Mouse (Mus musculus) kidney, embryonic 14.5 days (tissue): ENCODE results near the gene Arhgap33. TPM values are rescaled to one million over a fixed set of nuclear protein-coding genes. Genes with fewer than 3 reads are reported as not detected.
"Not testable (repeated sequence)": the region's sequence is repeated elsewhere in the genome, so short reads cannot be mapped to it uniquely, and the experiment has no call there.

Experiments used
- ATAC-seq: fragments of 200-750 bp; cut with Nextera tagmentation; 2 replicates; pipeline ENCODE4 v1.8.0; 2017; ENCODE audit warnings: moderate number of reproducible peaks, mild to moderate bottlenecking, moderate TSS enrichment, moderate library complexity; ENCODE audit not compliant: low FRiP score, low TSS enrichment
- H3K27ac ChIP-seq: fragments of 300-500 bp; sonication (generic); 2 replicates; pipeline ENCODE4 v1.5.1; 2014; ENCODE audit warnings: low read depth, mild to moderate bottlenecking, low read length, moderate library complexity, mixed read lengths
- H3K27me3 ChIP-seq: fragments of 300-500 bp; sonication (generic); 2 replicates; pipeline ENCODE4 v1.6.1; 2014; ENCODE audit warnings: mild to moderate bottlenecking, low read length; ENCODE audit not compliant: control insufficient read depth, insufficient read depth
- H3K36me3 ChIP-seq: fragments of 300-500 bp; sonication (generic); 2 replicates; pipeline ENCODE4 v1.6.1; 2014; ENCODE audit warnings: low read length, mixed read lengths; ENCODE audit not compliant: control insufficient read depth, insufficient read depth
- H3K4me1 ChIP-seq: fragments of 300-500 bp; sonication (generic); 2 replicates; pipeline ENCODE4 v1.6.1; 2014; ENCODE audit warnings: low read length, mixed read lengths; ENCODE audit not compliant: control insufficient read depth, insufficient read depth
- H3K4me2 ChIP-seq: fragments of 300-500 bp; sonication (generic); replicated peaks from 2 replicates; pipeline ENCODE4 v1.6.1; 2014; ENCODE audit warnings: low read depth, mild to moderate bottlenecking, low read length
- H3K4me3 ChIP-seq: fragments of 300-500 bp; sonication (generic); 2 replicates; pipeline ENCODE4 v1.5.1; 2014; ENCODE audit warnings: mild to moderate bottlenecking, low read length
- H3K9ac ChIP-seq: fragments of 300-500 bp; sonication (generic); 2 replicates; pipeline ENCODE4 v1.6.1; 2014; ENCODE audit warnings: low read depth, mild to moderate bottlenecking, low read length, moderate library complexity
- H3K9me3 ChIP-seq: fragments of 300-500 bp; sonication (generic); 2 replicates; pipeline ENCODE4 v1.6.1; 2016; ENCODE audit warnings: low read length; ENCODE audit not compliant: control insufficient read depth
- WGBS: fragments of 180-500 bp; shearing (Covaris S2); extraction: QIAGEN DNeasy Blood & Tissue Kit; methylation state at CpG from one replicate; pipeline ENCODE4 v1.1.7; 2014; 5-methylcytosine and 5-hydroxymethylcytosine counted together
- polyA plus RNA-seq: library from polyadenylated mRNA; unstranded; fragments of >200 nt; fragmentation: Nextera tagmentation; extraction: Ambion mirVana; gene quantifications from 2 replicates; pipeline ENCODE4 v1.2.1, GENCODE M21; 2014

The Arhgap33 gene
- polyA plus RNA-seq, 1 experiment from 2014 or later = 17.3 TPM

DNA sequence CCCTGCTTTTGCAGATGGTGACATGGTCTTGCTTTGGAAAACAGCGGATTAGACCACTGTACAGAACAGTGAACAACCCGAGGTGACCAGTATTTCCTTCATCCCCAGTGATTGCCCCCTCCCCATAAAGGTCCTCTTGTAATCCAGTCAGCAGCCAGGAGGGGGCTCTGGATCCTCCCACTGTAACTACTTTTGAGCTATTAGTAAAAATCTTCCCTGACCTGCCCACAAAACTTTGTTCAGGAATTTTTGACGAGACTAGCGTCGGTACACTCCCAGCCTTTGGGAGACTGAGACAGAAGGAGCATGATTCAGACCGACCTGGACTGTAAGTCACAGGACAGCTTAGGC, 43.9 kb downstream of the Arhgap33 start:
- Histone ChIP-seq H3K4me1 (peaks cover 6% of the 10 kb centered on the region; the same call in 1 of the 2 replicates), H3K9ac (no peak overlapping the region), H3K36me3 (no peaks in the 10 kb centered on the region), H3K4me2 (no peak overlapping the region), H3K27ac (no peak overlapping the region), H3K27me3 (no peaks in the 10 kb centered on the region), H3K9me3 (no peaks in the 10 kb centered on the region), H3K4me3 (no peak overlapping the region)
- 22% methylated on average over 6 of the region's 6 CpGs for WGBS
- ATAC-seq = no peak

DNA sequence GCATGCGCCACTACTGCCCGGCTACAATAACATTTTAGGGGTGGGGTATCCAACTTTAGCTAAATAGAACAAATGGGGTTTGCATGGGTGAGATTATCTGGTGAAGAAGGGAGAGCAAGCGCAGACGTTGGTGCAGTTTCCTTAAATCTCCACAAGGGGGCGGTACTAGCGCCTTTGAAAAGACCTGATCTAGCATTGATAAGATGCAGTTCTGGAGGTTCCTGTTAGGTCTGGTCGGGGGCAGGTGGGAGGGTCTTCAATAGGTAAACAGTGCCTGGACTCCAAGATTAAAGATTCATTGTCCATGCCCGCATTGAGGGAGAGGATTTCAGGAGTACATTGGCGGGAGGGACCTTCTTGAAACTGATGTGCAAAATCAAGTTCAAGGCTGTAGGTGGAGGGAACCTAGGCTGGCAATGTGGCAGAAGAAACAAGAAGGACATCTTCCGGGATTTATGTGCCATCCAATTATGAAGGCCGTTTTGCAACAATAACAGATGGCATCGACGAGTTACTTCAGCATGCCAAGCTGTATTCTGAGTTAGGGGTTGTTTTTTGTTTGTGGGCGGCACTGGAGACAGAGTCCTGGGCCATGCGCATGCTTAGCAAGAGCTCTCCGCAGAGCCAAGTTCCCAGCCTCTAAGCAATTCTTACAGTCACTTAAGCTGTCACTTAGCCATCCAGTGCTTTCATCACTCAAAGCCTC, 44.5 kb downstream of the Arhgap33 start:
- no peaks in the 10 kb centered on the region for H3K27me3 ChIP-seq
- no peak overlapping the region for H3K27ac ChIP-seq
- no peaks in the 10 kb centered on the region for H3K9me3 ChIP-seq
- ATAC-seq = no peak
- H3K36me3 ChIP-seq = no peaks in the 10 kb centered on the region
- H3K4me2 ChIP-seq = no peak overlapping the region
- 35% methylated on average over 16 of the region's 16 CpGs for WGBS
- no peak overlapping the region for H3K9ac ChIP-seq
- H3K4me1 ChIP-seq = peaks cover 6% of the 10 kb centered on the region; the same call in 1 of the 2 replicates
- no peak overlapping the region for H3K4me3 ChIP-seq

DNA sequence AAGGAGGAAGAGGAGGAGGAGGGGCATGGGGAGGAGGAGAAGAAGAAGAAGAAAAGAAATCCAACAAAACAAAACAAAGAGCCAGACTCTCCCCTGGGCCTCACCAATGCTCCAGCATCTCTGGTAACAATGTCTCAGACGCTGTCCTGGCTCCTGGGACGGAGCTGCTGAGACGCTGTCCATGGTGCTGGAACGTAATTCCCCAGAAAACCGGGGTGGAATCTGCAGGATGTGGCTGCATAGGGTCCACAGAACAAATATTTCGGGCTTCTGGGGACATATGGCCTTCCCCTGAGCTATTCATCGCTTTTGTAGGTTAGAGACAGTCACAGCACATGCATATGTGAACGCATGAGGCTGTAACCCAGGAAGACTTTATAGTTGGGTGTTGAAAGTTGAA, 50.6 kb downstream of the Arhgap33 start:
- Histone ChIP-seq H3K36me3 (no peaks in the 10 kb centered on the region), H3K4me3 (no peak overlapping the region), H3K27ac (no peak overlapping the region), H3K9me3 (no peaks in the 10 kb centered on the region), H3K4me2 (no peak overlapping the region), H3K4me1 (no peaks in the 10 kb centered on the region), H3K9ac (no peak overlapping the region), H3K27me3 (0 out of 2 replicates have a peak, but pooled peaks cover 11% of the 10 kb centered on the region)
- 17% methylated on average over 8 of the region's 8 CpGs for WGBS
- ATAC-seq = no peak

DNA sequence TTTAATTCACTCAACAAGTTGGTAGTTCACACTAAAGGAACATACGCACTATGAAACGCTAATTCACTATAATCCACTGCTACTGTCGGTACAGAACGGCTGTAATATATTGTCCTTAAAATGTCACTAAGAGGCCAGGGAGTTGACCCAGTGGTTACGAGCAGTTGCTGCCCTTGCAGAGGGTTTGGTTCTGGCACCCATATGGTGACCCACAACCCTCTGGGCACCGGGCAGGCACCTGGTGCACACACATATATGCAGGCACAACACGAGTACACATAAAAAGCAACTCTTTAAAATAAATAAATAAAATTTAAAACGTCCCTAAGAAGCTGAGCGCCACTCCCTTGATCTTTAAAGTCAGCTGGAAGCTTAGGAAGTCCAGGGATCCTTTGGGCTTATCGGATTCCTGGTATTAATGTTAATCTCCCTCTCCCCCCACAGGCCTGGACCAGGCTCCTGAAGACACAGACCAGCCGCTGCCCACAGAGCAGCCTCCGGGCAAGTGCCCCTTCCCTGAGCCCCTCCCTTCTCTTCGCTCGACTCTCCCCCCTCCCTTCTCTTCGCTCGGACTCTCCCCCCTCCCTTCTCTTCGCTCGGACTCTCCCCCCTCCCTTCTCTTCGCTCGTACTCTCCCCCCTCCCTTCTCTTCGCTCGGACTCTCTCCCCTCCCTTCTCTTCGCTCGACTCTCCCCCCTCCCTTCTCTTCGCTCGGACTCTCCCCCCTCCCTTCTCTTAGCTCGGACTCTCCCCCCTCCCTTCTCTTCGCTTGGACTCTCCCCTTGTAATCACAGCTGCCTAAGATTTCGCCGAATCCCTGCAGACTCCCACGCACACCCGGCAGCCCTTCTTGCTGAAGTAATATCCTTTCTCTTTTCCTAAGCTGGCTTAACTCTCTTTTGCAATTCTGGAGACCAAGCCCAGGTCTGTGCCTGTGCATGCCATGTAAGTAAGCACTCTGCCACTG, 57.2 kb downstream of the Arhgap33 start:
- Histone ChIP-seq H3K9ac (peak overlapping the region; percentile 23; the same call in 1 of the 2 replicates), H3K4me2 (peak overlapping the region; percentile 48), H3K4me3 (peak overlapping the region; percentile 25), H3K4me1 (peaks cover 3% of the 10 kb centered on the region; the same call in 1 of the 2 replicates), H3K9me3 (no peaks in the 10 kb centered on the region), H3K27me3 (0 out of 2 replicates have a peak, but pooled peaks cover 7% of the 10 kb centered on the region), H3K36me3 (no peaks in the 10 kb centered on the region), H3K27ac (peak overlapping the region; percentile 2; the same call in 1 of the 2 replicates)
- peak; percentile 79; the same call in 1 of the 2 replicates for ATAC-seq
- 3% methylated on average over 32 of the region's 32 CpGs for WGBS

DNA sequence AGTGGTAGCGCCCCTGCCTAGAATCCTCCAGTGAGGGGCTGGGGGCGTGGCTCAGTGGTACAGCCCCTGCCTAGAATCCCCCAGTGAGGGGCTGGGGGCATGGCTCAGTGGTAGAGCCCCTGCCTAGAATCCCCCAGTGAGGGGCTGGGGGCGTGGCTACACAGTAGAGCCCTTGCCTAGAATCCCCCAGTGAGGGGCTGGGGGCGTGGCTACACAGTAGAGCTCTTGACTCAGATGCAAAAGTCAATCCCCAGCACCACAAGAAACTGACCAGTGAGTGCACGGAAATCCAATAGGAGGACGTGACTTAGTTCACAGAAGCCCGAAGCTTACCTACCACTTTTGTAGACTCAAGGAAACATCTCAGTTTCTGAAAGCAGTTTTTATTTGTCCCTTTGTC, 58.7 kb downstream of the Arhgap33 start:
- not testable (repeated sequence) for H3K4me2 ChIP-seq, H3K27me3 ChIP-seq, ATAC-seq, H3K9me3 ChIP-seq, H3K36me3 ChIP-seq, H3K27ac ChIP-seq, H3K4me3 ChIP-seq, H3K9ac ChIP-seq, H3K4me1 ChIP-seq
- 93% methylated on average over 6 of the region's 7 CpGs for WGBS

DNA sequence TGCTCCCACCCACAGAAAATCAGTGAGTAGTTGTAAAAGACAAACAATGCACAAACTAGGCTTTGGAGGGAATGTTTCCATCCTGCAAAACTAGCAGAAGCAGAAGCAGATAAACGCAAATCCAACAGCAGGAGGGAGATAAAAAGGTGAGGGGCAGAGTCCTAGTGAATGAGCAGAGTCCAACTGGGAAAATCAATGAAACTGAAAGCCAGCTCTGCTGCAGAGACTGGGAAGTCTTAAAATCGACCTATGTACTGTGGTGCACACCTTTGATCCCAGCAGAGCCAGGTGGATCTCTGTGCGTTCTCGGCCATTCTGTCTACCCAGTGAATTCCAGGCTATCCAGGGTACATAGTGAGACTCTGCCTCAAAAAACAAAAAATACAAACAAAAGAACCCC, 59.9 kb downstream of the Arhgap33 start:
- no peak overlapping the region for H3K9ac ChIP-seq
- H3K4me3 ChIP-seq = no peak overlapping the region
- no peaks in the 10 kb centered on the region for H3K36me3 ChIP-seq
- ATAC-seq = no peak
- no peaks in the 10 kb centered on the region for H3K27me3 ChIP-seq
- whole genome bisulfite sequencing = 72% methylated on average over 4 of the region's 4 CpGs
- H3K4me1 ChIP-seq = peaks cover 3% of the 10 kb centered on the region; the same call in 1 of the 2 replicates
- H3K27ac ChIP-seq = no peak overlapping the region
- no peaks in the 10 kb centered on the region for H3K9me3 ChIP-seq
- no peak overlapping the region for H3K4me2 ChIP-seq

DNA sequence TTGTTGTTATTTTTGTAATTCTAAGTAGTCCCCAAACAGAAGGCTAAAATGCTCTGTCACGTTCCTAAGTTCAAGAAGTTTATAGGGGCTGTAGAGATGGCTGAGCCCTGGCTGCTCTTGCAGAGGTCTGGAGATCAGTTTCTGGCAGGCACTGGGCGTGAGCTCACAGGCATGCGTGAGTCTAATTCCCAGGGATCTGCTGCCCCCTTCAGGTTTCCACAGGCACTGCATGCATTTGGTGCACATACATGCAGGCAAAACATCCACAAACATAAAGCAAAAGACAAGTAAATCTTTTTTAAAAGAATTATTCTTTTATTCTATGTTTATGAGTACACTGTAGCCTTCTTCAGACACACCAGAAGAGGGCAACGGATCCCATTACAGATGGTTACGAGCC, 62.4 kb downstream of the Arhgap33 start:
- no peak overlapping the region for H3K4me3 ChIP-seq
- peaks cover 5% of the 10 kb centered on the region for H3K27me3 ChIP-seq
- 36% methylated on average over 5 of the region's 5 CpGs for WGBS
- H3K4me1 ChIP-seq = peaks cover under 1% of the 10 kb centered on the region; the same call in 1 of the 2 replicates
- no peak overlapping the region for H3K4me2 ChIP-seq
- H3K36me3 ChIP-seq = no peaks in the 10 kb centered on the region
- H3K9me3 ChIP-seq = no peaks in the 10 kb centered on the region
- no peak overlapping the region for H3K9ac ChIP-seq
- no peak for ATAC-seq
- no peak overlapping the region for H3K27ac ChIP-seq
